Mouse (Mus musculus) neural tube, embryonic 10.5 days (tissue): Measurements from ENCODE around the gene Tmem176a.

Source experiments
- DNase-seq: peaks from one replicate; pipeline ENCODE4 v3.0.0-alpha.2; 2017; ENCODE audit warnings: low spot score; ENCODE audit errors: extremely low spot score

Tmem176a gene

GRCm38 (mm10) chr6:48876510-48877135, 35.9 kb downstream of the Tmem176a start:
- DNase-seq = no peak

- DNase-seq = no peak
Measured at GRCm38 (mm10) chr6:48894203-48894602, 53.5 kb downstream of the Tmem176a start.

GRCm38 (mm10) chr6:48894938-48895818, 54.5 kb downstream of the Tmem176a start:
- no peak for DNase-seq

GRCm38 (mm10) chr6:48895941-48896340, 55.2 kb downstream of the Tmem176a start:
- no peak for DNase-seq
